9 mouse cellular contexts compared by ENCODE assay signal in the genomic region with DNA sequence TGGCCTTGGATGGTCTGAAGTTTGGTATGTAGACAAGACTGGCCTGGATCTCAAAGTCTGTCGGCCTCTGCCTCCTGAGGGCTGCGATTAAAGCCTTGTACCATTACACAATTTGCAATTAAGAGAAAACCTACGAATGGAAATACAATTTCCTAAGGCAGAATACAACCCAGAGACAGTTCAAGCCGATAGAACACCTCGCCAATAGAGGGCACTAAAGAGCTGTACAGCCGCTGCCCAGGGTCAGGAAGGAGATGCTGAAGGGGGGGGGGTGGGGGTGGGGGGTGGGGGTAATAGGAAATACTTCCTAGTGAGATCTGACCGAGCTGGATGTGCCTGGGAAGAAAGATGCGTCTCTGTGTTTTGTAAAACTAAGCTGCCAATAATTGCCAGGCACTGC. TPM values are rescaled to one million over a fixed set of nuclear protein-coding genes. Genes with fewer than 3 reads are reported as not detected.
DNase-seq lines count a peak whose midpoint lies in the region; ATAC-seq lines count a peak whose summit lies in the region.
"Had no signal": no experiment of that assay in that cellular context is flagged by ENCODE, and none has a peak within 500 bp of the region (broad histone marks: within the 10 kb centered on the region; RNA-seq: fewer than 3 reads in every experiment).

No protein-coding gene starts in this region.

- H3K4me3 ChIP-seq in neural tube, embryonic 11.5 days (ENCODE audit: low read depth, low read length), result no peak overlapping the region
- H3K4me3 ChIP-seq: midbrain, embryonic 12.5 days had no signal

- 33% methylated on average over 8 of the region's 8 CpGs for WGBS in neural tube, embryonic 11.5 days

- no peaks in the 10 kb centered on the region for H3K9me3 ChIP-seq in neural tube, embryonic 11.5 days (ENCODE audit: control insufficient read depth, low read length)
- H3K9me3 ChIP-seq: midbrain, embryonic 12.5 days had no signal

- H3K27me3 ChIP-seq in neural tube, embryonic 11.5 days (ENCODE audit: control insufficient read depth, insufficient read depth, low read length), result no peaks in the 10 kb centered on the region
- H3K27me3 ChIP-seq: midbrain, embryonic 12.5 days had no signal

- H3K27ac ChIP-seq in neural tube, embryonic 11.5 days (ENCODE audit: low read depth, low read length), result no peak overlapping the region
- H3K27ac ChIP-seq: midbrain, embryonic 12.5 days had no signal

- H3K9ac ChIP-seq in neural tube, embryonic 11.5 days (ENCODE audit: low read length), result no peak overlapping the region
- H3K9ac ChIP-seq: midbrain, embryonic 12.5 days had no signal

- ATAC-seq in neural tube, embryonic 11.5 days (ENCODE audit: insufficient read depth, low FRiP score, low TSS enrichment), result no peak

- H3K4me2 ChIP-seq in neural tube, embryonic 11.5 days (ENCODE audit: low read depth), result no peak overlapping the region
- H3K4me2 ChIP-seq: midbrain, embryonic 12.5 days had no signal

- H3K4me1 ChIP-seq in neural tube, embryonic 11.5 days (ENCODE audit: control insufficient read depth, insufficient read depth, low read length), result no peaks in the 10 kb centered on the region
- H3K4me1 ChIP-seq: midbrain, embryonic 12.5 days had no signal

- peak; percentile 36 for DNase-seq in left cerebral cortex, adult 11 months (ENCODE audit: low spot score)
- no peak for DNase-seq in left cerebral cortex, adult 8-10 months (ENCODE audit: low spot score in 2 of 2)
- peak; percentile 5 for DNase-seq in MEL-GATA-1-ER (ENCODE audit: extremely low read depth, low read depth)
- peak; percentile 67 for DNase-seq in cerebellum, adult 9-11 months
- DNase-seq in heart, adult 8-10 months (ENCODE audit: low spot score), result peak; percentile 82
- DNase-seq in left cerebral cortex, postnatal 14 days (ENCODE audit: low spot score in 2 of 2), result peak; percentile 54 to 67
- peak; percentile 46 for DNase-seq in neural tube, embryonic 11.5 days (ENCODE audit: low spot score)
- DNase-seq in thymus, postnatal 36 days, result peak; percentile 57 to 63

- peaks cover 7% of the 10 kb centered on the region; the same call in 1 of the 2 replicates for H3K36me3 ChIP-seq in neural tube, embryonic 11.5 days (ENCODE audit: control insufficient read depth, insufficient read depth, low read length)

- intact Hi-C loops in left cerebral cortex, postnatal 14 days (cut with DNase I), result loop anchor here (1.0 kb wide), 1 partner anchor 73 kb away; no protein-coding TSS in a partner anchor

RNA-seq across cellular contexts. Expression of gene Vps33a, which starts 53.8 kb away (rescaled TPM):
- 100 to 1,000 TPM in 3 of 4 experiments, 10 to 100 TPM in 1; 91.1 to 105 (median 103) TPM for total RNA-seq in left cerebral cortex, adult 8-10 months (2022)
- total RNA-seq in heart, adult 8-10 months (2022), result 10 to 100 TPM; 25.5 to 37.2 (median 28.6) TPM
- 10 to 100 TPM; 79.1 to 83.3 TPM for total RNA-seq in left cerebral cortex, postnatal 14 days (2021)
- polyA plus RNA-seq in neural tube, embryonic 11.5 days (2014; fragmentation: Nextera tagmentation; extraction: Ambion mirVana), result 38.8 and 39.7 TPM in 2 replicates

RNA-seq across cellular contexts. Expression of gene Clip1, which starts 57.8 kb away (rescaled TPM):
- 100 to 1,000 TPM; 113 to 125 (median 122) TPM for total RNA-seq in left cerebral cortex, adult 8-10 months (2022)
- total RNA-seq in heart, adult 8-10 months (2022), result 100 to 1,000 TPM; 213 to 261 (median 228) TPM
- 100 to 1,000 TPM; 117 to 132 TPM for total RNA-seq in left cerebral cortex, postnatal 14 days (2021)
- polyA plus RNA-seq in neural tube, embryonic 11.5 days (2014; fragmentation: Nextera tagmentation; extraction: Ambion mirVana), result 45.1 and 52.2 TPM in 2 replicates

Comparison
In these comparisons a context has a peak if more than half of its experiments do, and no peak if none do; other contexts are left out.
1. DNase-seq: peak in left cerebral cortex, adult 11 months (single experiment), MEL-GATA-1-ER (single experiment), cerebellum, adult 9-11 months (single experiment), heart, adult 8-10 months (single experiment), left cerebral cortex, postnatal 14 days (2 of 2), neural tube, embryonic 11.5 days (single experiment) and thymus, postnatal 36 days (2 of 2); none in left cerebral cortex, adult 8-10 months (0 of 2).